Mouse (Mus musculus) testis, adult 2 months (tissue): Measurements from ENCODE around the gene Slc1a2. TPM values are rescaled to one million over a fixed set of nuclear protein-coding genes. Genes with fewer than 3 reads are reported as not detected.
A peak's percentile ranks its signal among the peaks of the same experiment; 100 is the strongest.

ENCODE experiments used
- H3K27ac ChIP-seq: fragments of 200-500 bp; 2 replicates; pipeline ENCODE4 v1.5.1; 2012; ENCODE audit warnings: low read depth, low read length; ENCODE audit not compliant: control insufficient read depth, insufficient read depth
- H3K27me3 ChIP-seq: fragments of 200-500 bp; 2 replicates; pipeline ENCODE4 v1.6.1; 2012; ENCODE audit warnings: mild to moderate bottlenecking, low read length, moderate library complexity; ENCODE audit not compliant: control insufficient read depth, insufficient read depth
- H3K36me3 ChIP-seq: fragments of 200-500 bp; 2 replicates; pipeline ENCODE4 v1.6.1; 2012; ENCODE audit warnings: mild to moderate bottlenecking, low read length; ENCODE audit not compliant: control insufficient read depth, insufficient read depth
- H3K4me1 ChIP-seq: fragments of 200-500 bp; 2 replicates; pipeline ENCODE4 v1.6.1; 2012; ENCODE audit warnings: low read length; ENCODE audit not compliant: control insufficient read depth, insufficient read depth
- H3K4me3 ChIP-seq: fragments of 200-500 bp; 2 replicates; pipeline ENCODE4 v1.5.1; 2012; ENCODE audit warnings: low read depth, mild to moderate bottlenecking, low read length, moderate library complexity, mixed read lengths; ENCODE audit not compliant: control insufficient read depth
- CTCF ChIP-seq: fragments of 200-500 bp; IDR thresholded peaks from 2 replicates; pipeline ENCODE4 v1.5.1; 2012; ENCODE audit warnings: low read depth, mild to moderate bottlenecking, inconsistent platforms, low read length, moderate library complexity; ENCODE audit not compliant: control insufficient read depth, insufficient read depth, insufficient replicate concordance
- POLR2A ChIP-seq: fragments of 200-500 bp; IDR thresholded peaks from 2 replicates; pipeline ENCODE4 v1.6.1; 2012; ENCODE audit warnings: low read depth, mild to moderate bottlenecking, inconsistent platforms, low read length, moderate library complexity; ENCODE audit not compliant: control insufficient read depth
- polyA plus RNA-seq: library from polyadenylated mRNA; depleted of rRNA; stranded (reverse); fragments of >200 nt; gene quantifications from 2 replicates; pipeline ENCODE4 v1.2.3, GENCODE M21; 2012

Gene Slc1a2
- polyA plus RNA-seq, 1 experiment = 22.5 TPM

DNA sequence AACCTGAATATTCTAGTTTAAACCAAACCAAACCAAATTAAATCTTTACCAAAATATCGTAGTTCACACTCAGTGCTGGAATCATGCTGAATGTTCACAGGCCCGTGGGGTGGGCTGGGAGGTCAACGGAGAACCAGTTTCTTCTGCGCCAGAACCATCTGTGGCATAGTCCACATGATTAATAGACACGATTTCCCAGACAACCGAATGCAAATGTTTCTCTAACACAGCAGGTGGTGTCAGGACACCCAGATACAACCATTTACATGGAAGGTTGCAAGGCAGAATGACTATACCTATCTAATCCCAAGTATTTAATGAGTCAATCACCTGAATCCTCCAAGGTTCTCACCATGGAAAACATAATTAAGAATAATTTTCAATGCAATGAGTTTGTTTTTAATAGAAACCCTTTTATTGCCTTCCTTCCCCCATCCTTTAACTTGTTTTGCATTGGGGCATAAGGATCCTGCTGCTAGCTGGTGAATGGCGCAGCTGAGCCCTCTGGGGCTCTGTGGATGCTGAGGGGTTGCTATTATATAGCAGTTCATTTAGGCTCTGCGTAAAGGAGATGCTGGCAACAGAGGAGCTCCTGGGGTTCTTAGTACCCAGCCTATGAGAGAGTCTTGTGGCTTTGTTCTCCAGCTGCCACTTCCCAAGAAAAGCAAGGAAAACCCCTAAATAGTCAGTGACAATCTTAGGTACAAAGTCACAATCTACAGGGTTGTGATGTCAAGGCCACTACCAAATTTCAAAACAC is 2.3 kb upstream of the Slc1a2 start:
- TF ChIP-seq POLR2A = no peak
- TF ChIP-seq CTCF = no peak
- no peaks in the 10 kb centered on the region for H3K27me3 ChIP-seq

DNA sequence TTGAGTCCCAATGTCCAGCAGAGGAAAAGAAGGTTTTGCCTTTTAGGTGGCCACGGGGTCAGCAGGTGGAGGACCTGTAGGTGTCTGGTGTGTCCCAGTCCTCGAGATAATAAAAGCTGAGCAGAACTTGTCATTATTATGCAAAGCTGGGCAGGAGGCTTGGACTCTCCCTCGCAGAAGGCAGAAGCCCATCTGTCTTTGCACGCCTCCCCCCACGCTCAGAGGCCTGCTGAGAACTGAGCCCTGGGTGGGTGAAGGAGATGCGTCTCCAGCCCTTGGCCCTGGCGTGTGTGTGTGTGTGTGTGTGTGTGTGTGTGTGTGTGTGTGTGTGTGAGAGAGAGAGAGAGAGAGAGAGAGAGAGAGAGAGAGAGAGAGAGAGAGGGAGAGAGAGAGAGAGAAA is 733 bp upstream of the Slc1a2 start:
- Histone ChIP-seq H3K36me3 (no peaks in the 10 kb centered on the region), H3K27ac (no peak overlapping the region), H3K4me3 (no peak overlapping the region), H3K27me3 (no peaks in the 10 kb centered on the region), H3K4me1 (peaks cover 7% of the 10 kb centered on the region)
- TF ChIP-seq POLR2A (no peak), CTCF (no peak)

More for the DNA sequence above, 2.3 kb upstream of the Slc1a2 start:
- Histone ChIP-seq H3K4me3 (no peak overlapping the region), H3K27ac (no peak overlapping the region), H3K4me1 (peaks cover 7% of the 10 kb centered on the region), H3K36me3 (no peaks in the 10 kb centered on the region)

DNA sequence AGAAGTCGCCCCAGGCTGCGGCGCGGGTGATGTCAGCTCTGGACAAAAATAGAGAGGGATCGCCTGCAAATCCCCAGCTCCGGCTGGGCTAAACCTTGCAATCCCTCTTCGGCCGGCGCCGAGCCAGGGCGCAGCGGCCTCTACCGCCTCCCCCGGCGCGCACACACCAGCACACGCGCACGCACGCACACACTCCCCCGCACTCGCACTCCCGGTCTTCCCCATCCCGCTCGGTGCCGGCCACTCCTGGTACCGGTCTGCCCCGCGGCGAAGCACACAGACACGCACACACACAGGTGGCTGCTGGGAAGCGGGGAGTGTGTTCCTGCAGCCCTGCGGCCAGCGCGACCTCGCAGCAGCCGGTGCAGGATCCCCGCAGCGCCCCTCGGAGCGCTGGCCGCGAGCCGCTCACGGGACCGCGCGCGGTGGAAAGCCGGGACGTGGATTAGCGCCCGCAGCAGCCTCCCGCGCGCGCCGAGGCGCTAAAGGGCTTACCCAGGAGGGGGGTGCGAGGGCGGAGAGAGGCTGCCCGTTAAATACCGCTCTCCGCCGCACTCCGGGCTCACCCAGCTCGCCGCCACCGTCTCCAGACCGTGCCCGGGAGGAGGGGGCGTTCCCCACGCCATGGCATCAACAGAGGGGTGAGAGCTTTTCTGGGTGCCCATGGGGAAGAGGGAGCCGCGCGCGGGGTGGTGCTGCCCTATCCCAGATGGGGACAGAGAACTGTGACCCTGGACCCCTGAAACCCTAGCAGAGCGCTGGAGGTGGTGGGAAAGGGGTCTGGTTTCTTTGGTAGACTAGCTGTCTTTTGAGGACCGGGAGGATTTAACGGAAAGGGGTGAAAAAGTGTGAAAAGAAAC is 432 bp downstream of the Slc1a2 start:
- Histone ChIP-seq H3K27ac (no peak overlapping the region), H3K36me3 (no peaks in the 10 kb centered on the region), H3K4me3 (peak overlapping the region; percentile 85), H3K27me3 (no peaks in the 10 kb centered on the region), H3K4me1 (peaks cover 7% of the 10 kb centered on the region)
- TF ChIP-seq CTCF (no peak), POLR2A (no peak)

DNA sequence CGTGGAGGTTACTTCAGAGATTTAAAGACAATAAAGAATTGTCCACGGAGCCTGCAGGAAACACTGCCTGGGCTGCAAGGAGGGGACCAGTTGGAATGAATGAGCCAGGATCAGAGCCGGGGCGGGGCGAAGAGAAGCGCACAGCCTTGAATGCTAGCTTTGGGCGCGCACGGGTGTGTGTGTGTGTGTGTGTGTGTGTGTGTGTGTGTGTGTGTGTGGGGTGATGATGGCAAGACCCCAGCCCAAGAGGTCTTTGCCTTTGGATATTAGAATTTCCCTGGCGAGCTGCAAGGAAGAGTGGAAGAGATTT is 1.0 kb downstream of the Slc1a2 start:
- Histone ChIP-seq H3K4me3 (peak overlapping the region; percentile 85), H3K27me3 (no peaks in the 10 kb centered on the region), H3K4me1 (peaks cover 7% of the 10 kb centered on the region), H3K27ac (no peak overlapping the region), H3K36me3 (no peaks in the 10 kb centered on the region)
- TF ChIP-seq CTCF (no peak), POLR2A (no peak)

DNA sequence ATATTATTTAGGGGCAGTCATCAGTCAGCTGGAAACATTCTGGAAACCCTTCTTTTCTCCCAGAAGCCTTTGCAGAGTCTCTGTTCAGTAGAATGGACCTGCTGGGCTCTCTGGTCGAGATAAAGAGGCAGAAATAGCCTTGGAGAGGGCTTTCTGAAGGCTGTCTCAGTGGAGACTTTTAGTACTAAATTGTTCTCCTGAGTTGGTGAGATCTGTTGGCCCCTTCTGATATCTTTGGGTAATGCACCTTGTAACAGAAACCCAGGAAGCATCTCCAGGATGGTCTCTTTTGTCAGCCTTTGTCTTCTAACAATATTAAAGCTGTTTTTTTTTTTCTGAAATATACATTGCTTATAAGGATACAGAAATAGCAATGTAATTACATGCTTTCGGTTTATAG is 2.6 kb downstream of the Slc1a2 start:
- H3K27me3 ChIP-seq = no peaks in the 10 kb centered on the region
- TF ChIP-seq CTCF (no peak), POLR2A (no peak)
- H3K4me1 ChIP-seq = peaks cover 7% of the 10 kb centered on the region
- no peak overlapping the region for H3K27ac ChIP-seq
- H3K36me3 ChIP-seq = no peaks in the 10 kb centered on the region
- H3K4me3 ChIP-seq = no peak overlapping the region

DNA sequence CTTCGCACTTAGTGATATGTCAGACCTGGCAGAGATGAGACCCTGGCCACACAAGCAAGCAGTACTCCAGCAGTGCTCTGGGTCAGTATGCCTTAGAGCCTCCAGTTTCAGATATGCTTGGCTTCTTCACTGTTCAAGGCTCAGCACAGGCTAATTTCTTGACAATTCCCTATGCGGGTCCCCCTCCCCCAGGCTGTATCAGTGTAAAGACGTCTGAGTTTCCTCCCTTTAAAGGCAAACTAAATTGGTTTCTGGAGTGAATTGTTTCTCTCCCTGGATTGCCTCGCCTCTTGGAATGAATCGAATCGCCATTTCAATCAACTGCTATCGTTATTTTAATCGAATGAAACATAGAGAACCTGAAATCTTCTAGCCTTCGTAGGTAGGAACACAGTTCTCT is 4.5 kb downstream of the Slc1a2 start:
- Histone ChIP-seq H3K4me1 (peaks cover 7% of the 10 kb centered on the region), H3K27ac (no peak overlapping the region)

DNA sequence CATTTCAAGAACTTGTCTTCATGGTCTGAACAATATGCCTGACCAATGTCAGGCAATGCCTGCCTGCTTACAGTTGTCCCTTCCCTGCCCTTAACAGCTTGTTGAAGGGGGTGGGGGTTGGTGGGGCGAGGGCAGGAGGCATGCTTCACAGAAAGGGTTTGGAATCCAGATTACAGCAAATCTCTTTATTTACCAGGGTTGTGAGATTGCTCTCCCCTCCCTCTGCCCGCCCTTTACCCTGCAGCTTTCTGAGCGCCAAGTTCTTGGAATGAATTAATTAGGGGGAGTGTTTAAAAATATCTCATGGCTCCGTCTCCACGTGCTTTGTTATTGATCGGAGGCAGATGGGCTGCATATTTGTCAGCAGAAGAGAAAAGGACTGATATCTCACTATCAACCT is 4.9 kb downstream of the Slc1a2 start:
- H3K4me3 ChIP-seq = no peak overlapping the region
- peaks cover 4% of the 10 kb centered on the region for H3K4me1 ChIP-seq
- TF ChIP-seq POLR2A (no peak), CTCF (no peak)
- no peaks in the 10 kb centered on the region for H3K27me3 ChIP-seq
- H3K36me3 ChIP-seq = no peaks in the 10 kb centered on the region
- no peak overlapping the region for H3K27ac ChIP-seq

More for the DNA sequence above, 4.5 kb downstream of the Slc1a2 start:
- no peak for TF ChIP-seq POLR2A
- TF ChIP-seq CTCF = no peak
- Histone ChIP-seq H3K4me3 (no peak overlapping the region), H3K27me3 (no peaks in the 10 kb centered on the region), H3K36me3 (no peaks in the 10 kb centered on the region)
